Mouse (Mus musculus): Measurements from ENCODE around the gene 4930415O20Rik.

4930415O20Rik gene

GRCm38 (mm10) chr15:98604041-98604575 lies 33.3 kb downstream of the 4930415O20Rik start:
- no peak for DNase-seq (ENCODE audit: low spot score in 2 of 2)

GRCm38 (mm10) chr15:98606051-98606536 lies 35.3 kb downstream of the 4930415O20Rik start:
- DNase-seq (ENCODE audit: low spot score in 2 of 2): no peak

GRCm38 (mm10) chr15:98606739-98607138 lies 35.9 kb downstream of the 4930415O20Rik start:
- DNase-seq (ENCODE audit: low spot score in 2 of 2): no peak

- DNase-seq (ENCODE audit: low spot score in 2 of 2): no peak
Measured at GRCm38 (mm10) chr15:98607557-98607956, 36.8 kb downstream of the 4930415O20Rik start.

- DNase-seq (ENCODE audit: low spot score in 2 of 2): no peak
Measured at GRCm38 (mm10) chr15:98608058-98608783, 37.4 kb downstream of the 4930415O20Rik start.

GRCm38 (mm10) chr15:98608784-98609250 lies 38.0 kb downstream of the 4930415O20Rik start:
- no peak for DNase-seq (ENCODE audit: low spot score in 2 of 2)

- DNase-seq (ENCODE audit: low spot score in 2 of 2): peak; percentile 46 to 51
Measured at GRCm38 (mm10) chr15:98609331-98610130, 38.7 kb downstream of the 4930415O20Rik start, which contains the start of gene Adcy6. Adcy6 (minus strand) TSS chr15:98610076.

GRCm38 (mm10) chr15:98610131-98610633 lies 39.4 kb downstream of the 4930415O20Rik start:
- no peak for DNase-seq (ENCODE audit: low spot score in 2 of 2)

GRCm38 (mm10) chr15:98612229-98612628 lies 41.4 kb downstream of the 4930415O20Rik start:
- DNase-seq (ENCODE audit: low spot score in 2 of 2): no peak

GRCm38 (mm10) chr15:98614551-98614950 lies 43.7 kb downstream of the 4930415O20Rik start:
- no peak for DNase-seq (ENCODE audit: low spot score in 2 of 2)

- no peak for DNase-seq (ENCODE audit: low spot score in 2 of 2)
Measured at GRCm38 (mm10) chr15:98614971-98615370, 44.2 kb downstream of the 4930415O20Rik start.

- DNase-seq (ENCODE audit: low spot score in 2 of 2): no peak
Measured at GRCm38 (mm10) chr15:98615751-98616150, 44.9 kb downstream of the 4930415O20Rik start.

GRCm38 (mm10) chr15:98616362-98617175 lies 45.8 kb downstream of the 4930415O20Rik start:
- DNase-seq (ENCODE audit: low spot score in 2 of 2): no peak

- DNase-seq (ENCODE audit: low spot score in 2 of 2): peak; percentile 72 to 80
Measured at GRCm38 (mm10) chr15:98617176-98617537, 46.4 kb downstream of the 4930415O20Rik start.

GRCm38 (mm10) chr15:98622199-98622598 lies 51.4 kb downstream of the 4930415O20Rik start:
- no peak for DNase-seq (ENCODE audit: low spot score in 2 of 2)

GRCm38 (mm10) chr15:98622721-98623120 lies 51.9 kb downstream of the 4930415O20Rik start:
- no peak for DNase-seq (ENCODE audit: low spot score in 2 of 2)

GRCm38 (mm10) chr15:98623361-98623821 lies 52.6 kb downstream of the 4930415O20Rik start:
- no peak for DNase-seq (ENCODE audit: low spot score in 2 of 2)

- no peak for DNase-seq (ENCODE audit: low spot score in 2 of 2)
Measured at GRCm38 (mm10) chr15:98626078-98626477, 55.3 kb downstream of the 4930415O20Rik start.

GRCm38 (mm10) chr15:98626487-98627212 lies 55.8 kb downstream of the 4930415O20Rik start:
- no peak for DNase-seq (ENCODE audit: low spot score in 2 of 2)

GRCm38 (mm10) chr15:98628589-98629254 lies 57.9 kb downstream of the 4930415O20Rik start:
- DNase-seq (ENCODE audit: low spot score in 2 of 2): no peak

Measured in frontal cortex, postnatal 25 days (tissue).